Mouse (Mus musculus): ENCODE results near the gene Prune2. TPM values are rescaled to one million over a fixed set of nuclear protein-coding genes. Genes with fewer than 3 reads are reported as not detected.

Gene Prune2
- polyA plus RNA-seq, 1 experiment, result 1.5 TPM

DNA sequence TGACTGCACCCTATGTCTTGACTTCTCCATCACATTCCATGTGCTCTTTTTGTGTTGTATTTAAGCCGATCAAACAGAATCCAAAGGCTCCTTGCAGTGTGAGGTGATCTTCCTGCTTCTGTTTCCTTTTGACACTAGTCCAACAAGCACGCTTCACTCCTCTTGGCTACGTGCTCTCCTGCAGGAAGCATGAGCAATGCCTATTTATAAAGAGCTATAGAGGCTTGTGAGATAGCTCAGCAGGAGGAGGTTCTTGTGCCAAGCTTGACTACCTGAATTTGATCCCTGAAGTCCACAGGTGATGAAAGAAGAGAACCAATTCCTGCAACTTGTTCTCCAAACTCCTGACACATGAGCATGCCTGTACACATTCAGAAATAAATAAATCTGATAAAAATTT lies 282.6 kb downstream of the Prune2 start:
- no peaks in the 10 kb centered on the region for H3K4me1 ChIP-seq (ENCODE audit: control insufficient read depth, insufficient read depth, low read length)
- TF ChIP-seq CTCF (IDR thresholded peaks at IDR 0.05; ENCODE audit: insufficient read depth, low read length), result no peak
- TF ChIP-seq POLR2A (IDR thresholded peaks at IDR 0.05; ENCODE audit: borderline replicate concordance, extremely low read depth, low read depth, low read length), result no peak
- no peak for DNase-seq
- WGBS, result 47% methylated on average over 3 of the region's 3 CpGs
- H3K4me3 ChIP-seq (replicated peaks; ENCODE audit: extremely low read depth, low read depth, low read length), result no peak overlapping the region

DNA sequence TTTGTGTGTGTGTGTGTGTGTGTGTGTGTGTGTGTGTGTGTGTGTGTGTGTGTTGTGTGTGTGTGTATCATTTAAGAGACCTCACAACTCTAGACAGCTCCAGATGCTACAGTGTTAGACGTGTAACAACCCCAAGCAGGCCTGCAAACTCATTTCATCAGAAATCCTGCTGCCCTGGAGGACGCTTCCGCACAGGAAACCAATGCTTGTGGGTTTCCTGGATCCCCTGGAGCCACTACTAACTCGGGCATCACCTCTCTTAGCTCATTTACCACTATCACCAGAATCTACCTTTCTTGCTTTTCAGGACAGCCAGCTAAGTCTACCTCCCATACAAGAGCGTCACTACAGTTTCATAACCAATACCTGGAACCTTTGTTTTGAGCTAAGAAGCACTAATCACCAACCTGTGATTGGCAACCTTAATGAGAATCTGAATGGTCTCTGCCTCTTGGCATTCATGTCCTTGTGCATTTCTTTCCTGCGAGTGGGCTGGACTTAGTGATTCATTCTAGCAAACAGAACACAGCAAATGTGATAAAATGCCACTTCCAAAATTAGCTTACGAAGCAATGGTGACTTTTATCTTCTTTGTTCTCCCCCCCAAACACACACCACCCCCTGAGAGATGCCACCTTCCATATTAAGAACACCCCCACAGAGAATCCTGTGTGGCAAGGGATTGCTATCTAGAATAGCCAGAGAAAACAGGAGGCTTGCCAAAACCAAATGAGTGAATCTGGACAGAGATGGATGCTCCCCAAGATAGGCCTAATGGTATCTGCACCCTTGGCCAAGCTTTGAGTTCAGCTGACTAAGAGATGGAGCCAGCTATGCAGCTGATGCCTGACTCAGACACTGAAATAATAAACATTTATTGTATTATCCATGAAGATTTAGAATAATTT lies 284.5 kb downstream of the Prune2 start:
- Histone ChIP-seq H3K4me1 (ENCODE audit: control insufficient read depth, insufficient read depth, low read length) (no peaks in the 10 kb centered on the region), H3K4me3 (replicated peaks; ENCODE audit: extremely low read depth, low read depth, low read length) (no peak overlapping the region)
- 77% methylated on average over 7 of the region's 7 CpGs for WGBS
- DNase-seq, result no peak
- TF ChIP-seq POLR2A (IDR thresholded peaks at IDR 0.05; ENCODE audit: borderline replicate concordance, extremely low read depth, low read depth, low read length) (no peak), CTCF (IDR thresholded peaks at IDR 0.05; ENCODE audit: insufficient read depth, low read length) (no peak)

DNA sequence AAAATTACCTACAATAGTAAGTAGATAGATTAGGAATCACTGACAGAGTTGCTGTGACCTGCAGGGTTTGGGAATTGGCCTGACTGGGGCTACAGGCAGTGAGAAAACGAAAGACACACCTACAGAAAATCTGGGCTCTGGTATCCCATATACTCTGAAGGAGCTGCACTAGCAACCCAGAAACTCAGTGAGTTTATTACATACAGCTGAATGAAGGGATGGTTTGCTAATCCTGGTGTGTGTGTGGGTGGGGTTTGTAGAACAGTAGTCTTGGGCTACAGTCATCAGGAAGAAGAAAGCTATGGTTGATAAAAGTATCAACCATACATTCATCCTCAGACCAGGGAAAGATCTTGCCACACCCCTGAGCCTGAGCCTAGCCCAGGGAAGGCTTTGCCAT lies 285.3 kb downstream of the Prune2 start:
- H3K4me1 ChIP-seq (ENCODE audit: control insufficient read depth, insufficient read depth, low read length), result no peaks in the 10 kb centered on the region
- DNase-seq, result no peak
- no peak overlapping the region for H3K4me3 ChIP-seq (replicated peaks; ENCODE audit: extremely low read depth, low read depth, low read length)
- no peak for TF ChIP-seq CTCF (IDR thresholded peaks at IDR 0.05; ENCODE audit: insufficient read depth, low read length)
- no peak for TF ChIP-seq POLR2A (IDR thresholded peaks at IDR 0.05; ENCODE audit: borderline replicate concordance, extremely low read depth, low read depth, low read length)
- WGBS, result 89% methylated on average over 1 of the region's 1 CpGs

DNA sequence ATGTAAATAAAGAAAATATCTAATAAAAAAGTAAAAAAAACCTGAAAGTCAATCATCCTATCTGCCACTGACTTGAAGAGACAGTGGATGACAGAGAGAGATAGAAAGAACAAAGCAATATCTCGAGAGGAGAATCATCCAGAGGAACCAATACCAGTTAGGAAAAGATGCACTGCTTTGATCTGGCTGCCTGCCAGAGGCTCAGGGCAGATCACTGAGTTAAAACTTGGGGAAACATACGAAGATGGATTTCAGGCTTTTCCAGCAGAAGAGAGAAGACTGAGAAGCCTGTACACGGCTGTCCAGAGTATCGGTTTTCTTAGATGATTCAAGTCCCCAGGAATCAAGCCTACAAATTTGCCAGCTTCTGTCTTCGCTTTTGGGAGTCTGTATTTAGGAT lies 287.0 kb downstream of the Prune2 start:
- Histone ChIP-seq H3K4me1 (ENCODE audit: control insufficient read depth, insufficient read depth, low read length) (no peaks in the 10 kb centered on the region), H3K4me3 (replicated peaks; ENCODE audit: extremely low read depth, low read depth, low read length) (no peak overlapping the region)
- DNase-seq, result no peak
- no peak for TF ChIP-seq CTCF (IDR thresholded peaks at IDR 0.05; ENCODE audit: insufficient read depth, low read length)
- no peak for TF ChIP-seq POLR2A (IDR thresholded peaks at IDR 0.05; ENCODE audit: borderline replicate concordance, extremely low read depth, low read depth, low read length)
- WGBS, result 71% methylated on average over 5 of the region's 5 CpGs

DNA sequence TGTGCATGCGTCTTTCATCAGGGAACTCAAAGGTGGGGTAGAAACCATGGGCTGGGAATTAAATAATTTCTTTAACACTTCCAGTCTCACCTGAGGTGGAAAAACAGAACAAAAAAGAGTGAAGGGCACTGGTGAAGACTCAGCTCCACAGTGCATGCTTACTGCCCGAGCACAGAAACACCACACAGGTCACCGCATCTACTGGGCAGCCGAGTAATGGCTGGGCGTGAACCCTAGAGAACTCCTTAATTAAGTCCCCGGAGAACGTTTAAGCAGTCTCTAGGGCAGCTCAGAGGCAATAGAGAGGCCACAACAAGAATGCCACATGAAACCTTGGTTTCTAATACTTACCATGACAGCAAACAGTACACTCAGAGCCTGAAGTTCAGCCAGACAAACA lies 288.6 kb downstream of the Prune2 start:
- 80% methylated on average over 7 of the region's 7 CpGs for WGBS
- TF ChIP-seq CTCF (IDR thresholded peaks at IDR 0.05; ENCODE audit: insufficient read depth, low read length) (no peak), POLR2A (IDR thresholded peaks at IDR 0.05; ENCODE audit: borderline replicate concordance, extremely low read depth, low read depth, low read length) (no peak)
- Histone ChIP-seq H3K4me3 (replicated peaks; ENCODE audit: extremely low read depth, low read depth, low read length) (no peak overlapping the region), H3K4me1 (ENCODE audit: control insufficient read depth, insufficient read depth, low read length) (no peaks in the 10 kb centered on the region)
- no peak for DNase-seq

DNA sequence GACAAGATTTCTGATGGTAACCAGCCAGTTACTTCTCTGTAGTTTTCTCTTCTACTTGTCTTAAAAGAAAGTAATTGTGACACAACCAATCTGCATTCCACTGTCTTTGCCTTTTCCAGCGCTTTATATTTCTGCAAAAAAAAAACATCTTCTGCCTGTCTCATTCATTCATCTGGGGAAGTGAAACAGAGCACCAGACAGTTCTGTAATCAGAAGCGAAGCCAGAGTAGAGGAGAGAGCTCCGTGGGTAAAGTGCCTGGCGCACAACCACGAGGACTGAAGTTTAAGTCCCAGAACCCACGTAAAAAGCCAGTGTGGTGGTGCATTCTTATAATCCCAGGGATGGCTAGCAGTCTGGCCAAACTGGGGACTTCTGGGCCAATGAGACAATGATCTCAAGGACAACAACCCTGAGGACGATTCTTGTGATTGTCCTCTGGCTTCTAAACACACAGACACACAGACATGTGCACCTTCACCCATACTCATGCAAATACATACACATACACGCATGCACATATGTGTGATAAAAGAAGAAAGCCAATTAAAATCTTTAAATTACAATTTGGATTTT lies 291.5 kb downstream of the Prune2 start:
- 75% methylated on average over 8 of the region's 8 CpGs for WGBS
- TF ChIP-seq CTCF (IDR thresholded peaks at IDR 0.05; ENCODE audit: insufficient read depth, low read length), result no peak
- no peak for TF ChIP-seq POLR2A (IDR thresholded peaks at IDR 0.05; ENCODE audit: borderline replicate concordance, extremely low read depth, low read depth, low read length)
- DNase-seq, result no peak
- H3K4me1 ChIP-seq (ENCODE audit: control insufficient read depth, insufficient read depth, low read length), result peaks cover 3% of the 10 kb centered on the region; the same call in 1 of the 2 replicates
- H3K4me3 ChIP-seq (replicated peaks; ENCODE audit: extremely low read depth, low read depth, low read length), result no peak overlapping the region

DNA sequence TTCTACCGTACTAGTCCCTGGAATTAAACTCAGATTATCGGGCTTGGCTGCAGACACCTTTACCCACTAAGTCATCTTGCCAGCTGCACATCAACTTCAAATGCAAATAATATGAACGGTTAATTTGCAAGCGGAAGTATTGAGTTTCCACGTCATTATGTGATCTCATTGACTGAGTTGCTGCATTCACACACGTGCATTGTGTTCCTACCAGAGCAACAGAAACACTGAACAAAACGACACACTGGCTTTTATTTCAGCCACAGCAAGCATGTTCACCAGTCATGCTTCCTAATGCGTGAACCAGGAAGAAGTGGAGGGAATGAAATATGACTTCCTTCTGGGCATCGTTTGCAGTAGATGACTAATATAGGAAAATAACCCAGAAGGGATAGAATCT lies 293.8 kb downstream of the Prune2 start:
- no peak overlapping the region for H3K4me3 ChIP-seq (replicated peaks; ENCODE audit: extremely low read depth, low read depth, low read length)
- TF ChIP-seq CTCF (IDR thresholded peaks at IDR 0.05; ENCODE audit: insufficient read depth, low read length), result no peak
- TF ChIP-seq POLR2A (IDR thresholded peaks at IDR 0.05; ENCODE audit: borderline replicate concordance, extremely low read depth, low read depth, low read length), result no peak
- no peak for DNase-seq
- peaks cover 3% of the 10 kb centered on the region; the same call in 1 of the 2 replicates for H3K4me1 ChIP-seq (ENCODE audit: control insufficient read depth, insufficient read depth, low read length)
- 63% methylated on average over 9 of the region's 9 CpGs for WGBS

DNA sequence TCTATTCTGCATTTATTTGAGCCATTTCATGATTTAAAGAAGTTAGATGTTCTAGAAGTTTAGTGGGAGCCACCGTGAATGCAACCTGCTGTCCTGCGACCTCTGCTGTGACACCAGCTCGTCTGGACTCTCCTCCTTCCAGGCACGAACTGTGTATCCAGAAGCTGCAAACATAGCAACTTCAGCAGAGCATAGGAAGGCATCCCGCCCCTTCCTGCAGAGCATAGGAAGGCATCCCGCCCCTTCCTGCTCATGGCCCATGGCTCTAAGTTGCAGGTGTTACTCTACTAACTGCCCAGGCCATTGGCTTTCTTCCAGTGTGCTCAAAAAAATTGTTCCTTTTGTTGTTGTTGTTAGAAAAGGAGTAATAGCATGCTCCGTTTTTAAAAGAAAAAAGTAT lies 294.9 kb downstream of the Prune2 start:
- WGBS, result 60% methylated on average over 7 of the region's 7 CpGs
- Histone ChIP-seq H3K4me1 (ENCODE audit: control insufficient read depth, insufficient read depth, low read length) (peaks cover 3% of the 10 kb centered on the region; the same call in 1 of the 2 replicates), H3K4me3 (replicated peaks; ENCODE audit: extremely low read depth, low read depth, low read length) (no peak overlapping the region)
- no peak for TF ChIP-seq POLR2A (IDR thresholded peaks at IDR 0.05; ENCODE audit: borderline replicate concordance, extremely low read depth, low read depth, low read length)
- TF ChIP-seq CTCF (IDR thresholded peaks at IDR 0.05; ENCODE audit: insufficient read depth, low read length), result no peak
- DNase-seq, result no peak

DNA sequence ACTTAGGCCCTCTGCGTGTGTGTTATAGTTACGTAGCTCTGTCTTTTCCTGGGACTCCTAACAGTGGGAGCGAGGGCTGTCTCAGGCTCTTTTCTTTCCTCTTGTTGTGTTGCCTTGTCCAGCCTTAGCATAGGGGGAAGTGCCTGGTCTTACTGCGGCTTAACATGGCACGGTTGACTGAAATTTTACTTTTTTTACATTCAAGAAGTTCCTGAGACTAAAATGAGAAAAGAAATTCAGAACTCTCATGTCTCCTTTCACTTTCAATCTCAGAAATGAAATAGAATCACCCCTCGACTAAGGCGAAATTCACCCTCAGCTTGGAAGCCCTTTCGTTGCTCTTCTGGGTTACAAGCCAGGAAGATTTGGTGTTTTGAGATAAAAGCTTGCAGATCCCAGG lies 295.5 kb downstream of the Prune2 start:
- Histone ChIP-seq H3K4me1 (ENCODE audit: control insufficient read depth, insufficient read depth, low read length) (peaks cover 3% of the 10 kb centered on the region; the same call in 1 of the 2 replicates), H3K4me3 (replicated peaks; ENCODE audit: extremely low read depth, low read depth, low read length) (no peak overlapping the region)
- TF ChIP-seq POLR2A (IDR thresholded peaks at IDR 0.05; ENCODE audit: borderline replicate concordance, extremely low read depth, low read depth, low read length) (no peak), CTCF (IDR thresholded peaks at IDR 0.05; ENCODE audit: insufficient read depth, low read length) (no peak)
- DNase-seq, result no peak
- 76% methylated on average over 8 of the region's 8 CpGs for WGBS
